Mouse (Mus musculus) neutrophil, adult 5-6 weeks (primary cell): ENCODE results near the gene Nav1. TPM values are rescaled to one million over a fixed set of nuclear protein-coding genes. Genes with fewer than 3 reads are reported as not detected.

Source experiments
- ATAC-seq: fragments of 151-379, 151-347 bp; 2 replicates; pipeline ENCODE4 v1.8.0; 2017; ENCODE audit warnings: mild to moderate bottlenecking, moderate TSS enrichment; ENCODE audit not compliant: insufficient number of reproducible peaks, poor library complexity, low FRiP score, severe bottlenecking; ENCODE audit errors: extremely low read depth
- total RNA-seq: library from RNA; stranded (forward); fragments of 200-1000 nt; gene quantifications from 2 replicates; pipeline ENCODE4 v1.2.3, GENCODE M21; 2017

Nav1 gene
- total RNA-seq, 1 experiment from 2014 or later: 1.0 TPM

DNA sequence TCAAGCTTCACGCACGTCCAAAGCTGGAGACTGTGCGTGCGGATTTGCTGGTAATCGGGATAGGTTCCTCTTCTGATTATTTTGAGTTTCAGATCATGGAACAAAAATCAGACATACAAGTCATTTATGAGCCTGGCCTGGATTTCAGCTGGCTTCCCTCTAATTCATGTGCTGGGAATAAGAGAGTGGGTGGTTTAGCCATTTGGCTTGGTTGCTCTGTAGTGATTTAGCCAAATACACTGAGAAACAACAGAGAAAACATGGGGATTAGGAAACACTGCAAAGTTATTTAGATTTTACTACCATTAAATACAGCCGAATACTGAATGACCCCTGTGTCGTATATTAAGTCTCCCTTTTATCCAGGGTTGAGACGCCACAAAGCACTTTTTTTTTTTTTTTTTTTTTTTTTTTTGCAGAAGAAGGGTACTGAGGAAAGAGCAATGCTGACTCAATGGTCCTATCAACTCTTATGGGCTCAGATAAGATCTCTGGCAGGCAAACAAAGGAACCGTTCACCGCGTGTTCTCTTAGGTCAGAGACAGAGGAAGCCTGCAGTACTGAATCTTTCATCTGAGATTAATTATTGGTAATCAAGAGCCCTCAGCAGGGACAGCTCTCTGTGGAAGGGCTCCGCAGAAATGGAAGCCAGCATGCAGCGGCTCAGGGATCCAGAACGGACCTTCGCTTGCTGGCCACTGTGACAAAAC lies 132.1 kb downstream of the Nav1 start:
- ATAC-seq: no peak

DNA sequence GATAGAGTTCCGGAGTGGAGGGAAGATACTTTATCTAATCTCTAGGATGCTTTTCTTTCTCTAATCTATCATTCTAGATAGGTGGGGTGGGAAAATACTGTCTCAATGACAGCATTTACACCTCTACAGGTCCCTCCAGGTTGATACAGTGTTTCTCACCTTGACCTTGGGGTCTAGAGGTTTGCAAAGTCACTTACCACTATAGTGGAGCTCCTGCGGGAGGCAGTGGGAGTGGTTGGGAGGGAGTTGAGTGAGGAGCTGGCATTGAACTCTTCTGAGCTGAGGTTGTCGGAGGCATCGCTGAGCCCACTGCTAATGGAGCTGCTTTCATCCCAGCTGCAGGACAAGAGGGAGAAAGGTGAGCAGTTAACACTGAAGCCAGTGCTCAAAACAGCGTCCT lies 134.6 kb downstream of the Nav1 start:
- no peak for ATAC-seq

DNA sequence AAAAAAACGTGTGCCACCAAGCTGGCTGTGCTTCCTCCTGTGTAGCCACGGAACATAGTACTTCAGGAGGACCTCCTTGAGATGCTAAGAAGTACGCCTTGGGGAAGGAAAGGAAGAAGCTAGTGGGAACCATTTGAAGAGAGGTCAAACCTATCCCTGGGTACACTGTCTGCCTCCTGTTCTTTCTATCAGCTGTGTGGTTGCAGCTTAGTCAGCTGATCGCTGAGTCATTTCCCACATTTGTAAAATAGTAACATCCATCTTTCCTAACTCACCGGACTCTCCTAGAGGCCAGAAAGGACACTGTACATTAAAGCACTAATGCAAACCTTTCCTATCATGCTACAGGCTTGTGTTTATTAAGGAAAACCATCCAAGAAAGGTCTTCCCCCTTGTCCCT lies 135.4 kb downstream of the Nav1 start:
- ATAC-seq: no peak

DNA sequence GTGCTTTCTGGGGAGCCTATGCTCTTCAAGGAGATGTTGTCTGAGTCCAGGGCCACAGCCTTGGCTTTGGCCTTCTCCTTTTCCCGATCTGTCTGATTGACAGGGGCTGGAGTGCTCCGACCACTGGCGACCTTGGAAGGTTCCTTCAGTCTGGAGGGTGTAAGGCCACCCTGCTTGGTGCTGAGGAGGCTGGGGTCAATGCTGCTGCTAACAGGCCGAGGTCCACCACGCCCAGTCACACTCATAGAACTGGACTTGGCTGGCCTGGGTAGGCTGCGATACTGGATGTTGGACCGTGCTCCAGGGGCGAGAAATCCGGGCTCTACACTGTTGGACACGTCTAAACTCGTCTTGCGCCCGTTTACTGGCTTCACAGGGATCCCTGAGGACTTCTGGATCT lies 136.5 kb downstream of the Nav1 start:
- ATAC-seq: no peak

DNA sequence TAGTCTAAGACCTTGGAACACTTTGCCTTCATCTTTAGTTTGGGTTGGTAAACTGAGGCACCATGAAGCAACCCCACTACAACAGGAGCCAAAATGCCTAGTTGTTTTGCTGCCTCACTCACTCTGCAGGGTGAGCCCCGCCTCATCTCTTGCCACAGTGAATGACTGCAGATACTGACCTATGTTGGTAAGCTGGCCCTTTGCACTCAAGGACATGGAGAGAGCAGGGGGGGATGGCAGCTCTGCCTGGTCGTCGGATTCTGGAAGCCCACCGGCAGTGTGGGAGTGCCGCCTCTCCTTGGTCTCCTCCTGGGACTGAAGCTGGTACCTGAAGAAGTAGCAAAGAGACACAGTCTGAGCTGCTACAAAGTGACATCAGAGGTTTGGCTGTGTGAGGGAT lies 139.6 kb downstream of the Nav1 start:
- no peak for ATAC-seq

DNA sequence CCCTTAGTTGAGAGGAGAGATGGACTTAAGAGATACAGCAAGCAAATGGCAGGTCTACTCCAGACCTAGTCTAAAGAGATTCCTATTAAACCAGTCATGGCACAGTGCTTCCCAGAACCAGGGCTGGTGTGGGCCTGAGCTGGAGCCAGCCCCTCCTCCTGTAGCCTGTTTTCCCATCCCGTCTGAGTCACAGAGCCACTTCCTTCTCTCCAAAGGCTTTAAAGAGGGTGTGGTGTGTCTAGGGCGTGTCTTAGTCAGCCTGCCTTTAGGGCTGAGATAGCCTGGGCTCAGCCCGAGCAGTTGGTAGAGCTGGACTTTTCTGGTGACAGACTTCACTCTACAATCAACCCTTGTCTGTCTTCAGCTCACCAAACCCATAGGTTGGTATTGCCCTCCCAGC lies 140.2 kb downstream of the Nav1 start:
- no peak for ATAC-seq

DNA sequence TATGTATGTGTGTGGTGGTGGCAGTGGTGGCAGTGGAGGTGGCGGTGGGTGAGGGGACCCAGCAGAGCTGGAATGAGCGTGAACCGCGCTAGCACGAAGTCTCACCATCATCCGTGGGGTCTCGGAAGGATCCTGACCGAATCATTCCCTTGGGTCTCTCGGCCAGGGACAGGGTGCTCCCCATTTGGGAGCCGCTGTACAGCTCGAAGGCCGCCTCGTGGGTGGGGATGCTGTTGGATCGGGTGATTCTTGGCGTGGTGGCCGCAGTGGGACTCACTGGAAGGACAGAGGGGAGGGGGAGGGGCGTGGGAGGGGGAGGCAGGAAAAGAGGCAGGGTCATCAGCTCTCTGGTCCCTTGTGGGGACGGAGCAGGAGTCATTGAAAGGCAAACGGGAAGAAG lies 141.4 kb downstream of the Nav1 start:
- no peak for ATAC-seq

DNA sequence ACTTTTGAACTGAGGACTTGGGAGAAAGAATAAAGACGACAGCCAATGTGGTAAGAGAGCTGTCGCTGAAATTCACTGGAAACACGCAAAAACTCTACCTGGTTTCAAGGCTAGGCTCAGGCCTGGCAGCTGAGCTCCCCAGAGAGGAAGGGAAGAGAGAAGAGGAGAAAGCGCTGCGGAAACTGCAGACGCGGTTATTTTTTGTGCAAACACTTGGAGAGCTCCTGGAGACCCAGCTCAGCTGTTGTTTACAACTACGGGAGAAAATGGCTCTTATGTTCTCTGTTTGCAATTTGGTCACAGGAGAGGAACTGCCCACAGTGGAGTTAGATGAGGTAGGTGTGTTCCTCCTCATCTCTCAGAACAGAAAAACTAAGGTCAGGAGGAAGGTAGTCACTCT lies 144.4 kb downstream of the Nav1 start:
- ATAC-seq: no peak

DNA sequence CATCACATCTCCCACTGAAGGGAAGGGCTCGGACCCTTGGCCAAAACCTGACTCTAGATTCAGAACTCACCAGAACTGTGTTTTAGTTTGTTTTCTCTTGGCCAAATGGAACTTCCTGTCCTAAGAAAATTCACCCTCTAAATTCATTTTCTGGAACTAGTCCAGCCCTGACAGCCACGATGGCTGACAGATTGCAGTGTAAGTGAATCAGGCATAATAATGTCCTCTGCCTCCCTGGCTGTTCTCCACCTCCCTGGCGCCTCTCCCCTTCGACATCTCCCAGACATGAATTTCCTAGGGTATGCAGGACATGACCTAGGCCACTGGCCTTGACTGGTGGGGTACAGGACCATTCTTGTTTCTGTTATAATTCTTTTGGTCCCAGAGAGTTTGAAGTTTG lies 144.8 kb downstream of the Nav1 start:
- no peak for ATAC-seq

DNA sequence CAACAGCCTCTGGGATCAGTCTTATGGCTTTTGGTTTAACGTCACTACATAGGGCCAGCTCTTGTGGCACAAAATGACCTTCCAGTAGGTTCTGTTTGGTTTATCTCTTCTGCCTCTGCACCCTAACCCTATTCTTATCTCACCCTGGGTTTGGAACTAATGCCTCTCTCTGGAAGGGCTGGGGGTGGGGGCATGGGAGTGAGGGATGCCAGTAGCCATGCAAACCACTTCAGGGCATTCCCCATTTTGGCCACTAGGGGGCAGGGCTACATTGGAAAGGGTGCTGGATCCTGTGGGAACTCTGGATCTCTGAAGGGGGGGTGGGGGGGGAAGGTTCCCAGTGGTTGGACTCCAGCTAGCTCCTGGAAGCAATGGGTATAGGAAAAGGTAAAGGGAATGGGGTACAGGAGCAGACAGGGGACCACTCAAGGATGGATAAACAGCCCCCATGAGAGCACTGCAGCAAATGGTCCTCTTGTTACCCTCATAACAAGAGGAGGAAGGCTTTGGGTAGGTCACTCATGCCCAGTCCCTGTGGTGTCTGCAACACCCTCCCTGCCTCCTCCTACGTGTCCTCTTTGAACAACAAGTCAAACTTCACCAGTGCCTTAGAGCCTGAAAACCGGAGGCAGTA lies 145.9 kb downstream of the Nav1 start:
- no peak for ATAC-seq

DNA sequence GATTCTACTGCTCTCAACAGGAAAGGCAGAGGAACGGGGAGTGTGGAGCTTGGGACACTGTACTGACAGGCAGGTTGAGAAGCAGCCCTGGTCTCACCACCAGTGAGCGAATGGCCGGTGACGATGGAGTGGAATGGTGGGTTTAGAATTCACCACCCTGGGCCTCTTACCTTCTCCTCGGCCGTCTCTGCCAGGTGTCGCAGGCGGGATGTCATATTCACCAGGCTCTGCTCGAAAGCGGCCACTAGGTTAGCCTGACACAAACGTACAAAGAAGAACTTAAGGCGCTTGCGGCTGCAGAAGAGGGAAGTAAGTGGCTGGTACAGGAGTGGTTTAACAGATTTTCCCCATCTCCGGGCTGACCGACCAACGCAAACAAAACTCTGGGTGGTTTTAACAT lies 146.6 kb downstream of the Nav1 start:
- ATAC-seq: no peak

DNA sequence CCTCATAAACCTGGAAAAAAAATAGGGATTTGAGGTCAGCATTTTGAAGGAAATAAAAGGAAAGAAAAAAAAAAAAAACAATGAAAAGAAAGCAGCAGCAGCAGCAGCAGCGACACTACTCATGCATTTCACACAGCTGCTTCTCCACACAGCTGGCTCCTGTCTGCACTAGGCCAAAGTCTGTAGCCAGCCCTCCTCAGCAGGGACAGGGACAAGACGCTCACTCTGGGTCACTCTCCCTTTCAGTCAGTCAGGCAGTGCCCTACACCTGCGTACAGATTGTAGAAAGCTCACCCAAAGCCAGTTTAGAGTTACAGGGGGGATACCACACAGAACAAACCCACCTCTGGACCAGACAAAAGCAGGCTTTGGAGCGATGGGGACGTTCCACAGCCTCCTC lies 149.2 kb downstream of the Nav1 start:
- no peak for ATAC-seq

DNA sequence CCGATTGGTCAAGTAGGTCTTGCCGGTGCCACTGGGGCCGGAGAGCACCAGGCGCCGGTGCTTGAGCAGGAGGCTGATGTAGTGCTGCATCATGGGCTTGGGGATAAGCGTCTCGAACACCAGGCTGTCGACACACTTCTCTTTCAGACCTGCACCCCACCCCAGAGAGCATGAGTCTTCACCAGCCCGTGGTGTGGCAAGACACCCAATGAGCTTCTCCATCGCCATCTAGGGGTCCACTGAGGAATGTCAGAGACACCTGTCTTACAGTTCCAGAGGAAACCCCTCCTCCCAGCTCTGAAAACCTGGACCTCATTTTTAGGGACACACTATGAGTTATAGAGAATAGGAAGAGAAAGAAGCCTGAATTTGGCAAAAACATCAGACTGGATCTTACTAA lies 154.8 kb downstream of the Nav1 start:
- ATAC-seq: peak; percentile 29; the same call in 1 of the 2 replicates

DNA sequence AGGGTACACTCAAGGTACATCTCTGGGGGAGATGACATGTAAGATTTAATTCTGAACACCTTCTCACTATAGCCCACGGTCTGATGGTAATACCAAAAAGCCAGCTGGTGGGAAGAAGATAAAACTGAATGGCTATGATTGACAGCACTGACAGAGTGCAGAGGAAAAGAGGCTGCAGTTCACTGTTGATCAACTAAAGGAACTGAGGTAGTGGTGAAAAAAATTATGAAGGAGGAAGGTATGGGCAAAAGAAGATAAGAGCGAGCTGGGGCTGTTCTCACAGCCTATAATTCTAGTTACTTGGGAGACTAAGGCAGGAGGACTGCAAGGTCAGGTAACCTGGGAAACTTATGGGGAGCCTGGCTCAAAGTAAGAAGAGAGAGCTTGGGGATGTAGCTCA lies 155.7 kb downstream of the Nav1 start:
- no peak for ATAC-seq

DNA sequence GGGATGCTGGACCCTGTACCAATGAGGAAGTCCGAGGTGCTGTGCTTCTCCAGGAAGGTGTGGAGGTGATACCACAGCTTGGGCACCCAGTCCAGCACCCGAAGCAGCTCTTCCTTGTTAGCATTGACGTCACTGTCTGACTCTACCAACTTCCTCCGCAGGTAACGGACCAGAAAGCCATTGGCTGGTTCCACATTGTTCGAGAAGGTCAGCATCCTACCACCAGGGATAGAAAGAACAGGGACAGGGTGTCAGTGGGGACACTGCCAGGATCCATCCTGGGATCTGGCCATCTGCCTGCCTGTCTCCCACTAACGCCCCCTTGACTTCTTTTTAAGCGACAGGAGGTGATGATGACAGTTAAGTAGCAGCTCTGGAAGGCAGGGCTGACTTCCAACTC lies 157.2 kb downstream of the Nav1 start:
- no peak for ATAC-seq

DNA sequence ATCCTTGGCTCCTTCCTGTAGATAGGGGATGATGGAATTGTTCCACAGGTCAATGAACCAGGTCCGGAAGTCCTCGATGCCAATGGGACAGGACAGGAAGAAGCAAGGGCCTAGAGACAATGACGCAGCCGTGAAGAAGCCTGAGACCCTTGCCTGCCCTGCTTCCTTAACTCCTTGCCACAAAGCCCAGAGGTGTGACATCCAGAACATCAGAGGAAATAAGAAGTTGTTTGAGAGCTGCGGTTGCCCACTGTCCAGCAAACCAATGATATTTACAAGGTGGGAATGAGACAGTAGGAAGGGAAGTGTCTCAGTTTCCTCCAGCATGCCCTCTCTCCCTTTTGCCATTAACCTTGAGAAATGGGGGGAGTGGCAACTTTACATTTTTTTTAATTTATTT lies 158.2 kb downstream of the Nav1 start:
- no peak for ATAC-seq

DNA sequence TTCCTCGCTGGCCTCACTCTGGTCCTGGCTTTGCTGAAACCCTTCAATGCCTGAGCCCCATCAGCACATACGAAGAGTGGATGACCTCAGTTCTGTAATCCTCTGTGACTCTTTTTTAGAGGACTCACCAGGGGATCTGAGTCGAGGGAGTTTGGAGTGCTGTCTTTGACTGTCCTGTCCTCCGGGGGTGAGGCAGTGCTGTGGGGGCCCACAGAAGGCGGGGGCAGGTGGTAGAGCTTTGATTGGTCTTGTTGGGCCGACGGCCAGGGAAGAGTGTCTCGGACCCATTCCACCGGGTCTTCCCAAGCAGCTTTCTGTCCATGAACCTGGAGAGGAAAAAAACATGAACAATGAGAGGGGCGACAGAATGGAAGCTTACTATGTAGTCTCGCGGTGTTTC lies 163.6 kb downstream of the Nav1 start:
- ATAC-seq: no peak

DNA sequence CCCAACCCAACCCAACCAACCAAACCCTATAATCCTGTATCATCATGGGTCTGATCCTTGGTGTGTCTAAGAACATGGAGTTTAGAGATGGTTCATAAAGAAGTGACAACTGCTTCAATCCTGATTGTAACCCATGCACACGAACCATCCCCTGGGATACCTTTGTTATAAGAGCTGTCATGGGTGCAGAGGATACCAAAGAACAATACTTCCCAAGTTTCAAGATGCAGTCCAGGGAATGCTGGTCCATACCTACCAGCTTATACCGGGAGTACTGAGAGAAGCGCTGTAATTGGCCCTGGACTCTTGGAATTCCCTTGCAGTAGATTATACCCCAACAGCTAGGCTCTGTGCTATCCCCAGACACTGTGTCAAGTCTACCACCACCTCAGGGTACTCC lies 165.2 kb downstream of the Nav1 start:
- ATAC-seq: no peak

DNA sequence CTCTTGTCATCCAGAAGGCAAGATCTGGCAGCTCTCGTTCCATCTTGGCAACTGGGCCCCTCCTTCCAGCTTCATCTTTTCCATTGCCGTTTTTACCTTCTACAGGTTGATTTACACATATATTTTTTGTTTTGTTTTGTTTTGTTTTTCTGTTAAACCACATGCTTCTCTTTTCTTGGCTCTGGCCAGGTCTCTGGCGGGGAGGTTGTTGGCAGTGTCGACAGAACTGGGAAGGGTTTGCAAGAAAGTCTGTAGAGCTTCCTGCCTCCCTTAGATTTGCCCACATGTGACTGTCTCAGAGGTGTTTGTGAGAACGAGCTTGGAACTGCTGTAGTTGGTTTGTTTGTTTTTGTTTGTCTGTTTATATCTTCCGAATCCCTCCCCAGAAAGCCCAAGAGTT lies 166.1 kb downstream of the Nav1 start:
- no peak for ATAC-seq

DNA sequence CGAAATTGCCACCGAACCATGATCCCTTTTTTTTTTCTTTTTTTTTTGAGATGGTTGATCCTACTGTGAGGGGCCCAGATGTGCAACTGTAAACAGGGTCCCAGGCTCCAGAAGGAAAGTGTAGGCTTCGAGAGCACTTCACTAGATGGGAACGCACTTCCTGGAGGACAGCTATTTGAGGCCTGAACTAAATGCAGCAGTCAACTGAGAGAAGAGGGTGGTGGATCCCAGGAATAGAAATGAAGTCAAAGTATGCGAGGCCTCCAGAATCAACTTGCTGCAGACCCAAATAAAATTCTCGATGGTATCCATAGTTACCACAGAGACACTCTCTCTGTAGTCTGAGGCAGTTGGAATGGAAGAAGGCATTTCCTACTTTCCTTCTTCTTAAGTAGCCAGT lies 168.3 kb downstream of the Nav1 start:
- ATAC-seq: no peak

DNA sequence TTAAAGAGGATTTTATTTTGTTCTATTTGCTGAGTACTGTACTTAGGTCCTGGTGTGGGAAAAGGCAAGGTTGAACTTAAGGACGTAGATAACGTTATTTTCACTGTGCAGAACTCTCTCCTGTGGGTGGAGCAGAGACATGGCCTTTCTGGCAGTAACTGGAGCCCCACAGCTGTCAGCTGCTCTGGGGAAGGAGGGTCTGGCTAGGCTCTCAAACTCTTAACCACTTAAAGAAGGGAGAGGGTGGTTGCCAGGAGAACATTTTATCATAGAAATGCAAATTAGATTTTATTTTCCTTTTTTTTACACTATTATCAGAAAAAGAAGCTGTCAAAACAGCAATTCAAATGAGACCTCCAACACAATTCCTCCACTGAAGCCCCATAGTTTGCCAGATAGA lies 171.3 kb downstream of the Nav1 start:
- ATAC-seq: no peak
